Mouse (Mus musculus) myocyte (in vitro differentiated cells): ENCODE results near the gene Rnf214.

ENCODE experiments used
- MAX ChIP-seq: IDR thresholded peaks from one replicate; pipeline ENCODE4 v1.6.1; 2011; ENCODE audit warnings: low read depth, mild to moderate bottlenecking, control low read depth
- POLR2A ChIP-seq: IDR thresholded peaks from one replicate; pipeline ENCODE4 v1.6.1; 2011; ENCODE audit warnings: low read depth, mild to moderate bottlenecking, control low read depth, moderate library complexity; ENCODE audit not compliant: insufficient read length
- POLR2AphosphoS2 ChIP-seq: IDR thresholded peaks from one replicate; pipeline ENCODE4 v1.6.1; 2011; ENCODE audit warnings: low read depth, control low read depth; ENCODE audit not compliant: insufficient read length

- TF ChIP-seq POLR2A: no peak
- no peak for TF ChIP-seq MAX
- no peak for TF ChIP-seq POLR2AphosphoS2
Measured at GRCm38 (mm10) chr9:45840331-45840730, 66.4 kb downstream of the Rnf214 start.
